Mouse (Mus musculus): ENCODE data around the gene Cd44. TPM values are rescaled to one million over a fixed set of nuclear protein-coding genes. Genes with fewer than 3 reads are reported as not detected.

Gene Cd44
- polyA plus RNA-seq, 1 experiment from 2014 or later: 3.8 TPM

- no peak overlapping the region for H3K4me2 ChIP-seq
- WGBS: 94% methylated on average over 8 of the region's 8 CpGs
- H3K4me3 ChIP-seq: no peak overlapping the region
- no peak overlapping the region for H3K9ac ChIP-seq
- H3K9me3 ChIP-seq: no peaks in the 10 kb centered on the region
- H3K36me3 ChIP-seq: no peaks in the 10 kb centered on the region
- no peaks in the 10 kb centered on the region for H3K27me3 ChIP-seq
- H3K4me1 ChIP-seq (replicated peaks): no peaks in the 10 kb centered on the region
- no peak for ATAC-seq (ENCODE audit: low FRiP score, low read depth)
- H3K27ac ChIP-seq (replicated peaks): no peak overlapping the region
These were observed 36.1 kb downstream of the Cd44 start for GRCm38 (mm10) chr2:102865354-102865752.

GRCm38 (mm10) chr2:102864695-102865353, 36.6 kb downstream of the Cd44 start:
- Histone ChIP-seq H3K9ac (no peak overlapping the region), H3K36me3 (no peaks in the 10 kb centered on the region), H3K4me2 (no peak overlapping the region), H3K27me3 (no peaks in the 10 kb centered on the region), H3K4me3 (no peak overlapping the region), H3K4me1 (replicated peaks) (no peaks in the 10 kb centered on the region), H3K27ac (replicated peaks) (no peak overlapping the region), H3K9me3 (no peaks in the 10 kb centered on the region)
- WGBS: 83% methylated on average over 6 of the region's 6 CpGs
- no peak for ATAC-seq (ENCODE audit: low FRiP score, low read depth)

- H3K4me1 ChIP-seq (replicated peaks): no peaks in the 10 kb centered on the region
- no peaks in the 10 kb centered on the region for H3K9me3 ChIP-seq
- no peak overlapping the region for H3K4me2 ChIP-seq
- no peak overlapping the region for H3K9ac ChIP-seq
- no peak overlapping the region for H3K27ac ChIP-seq (replicated peaks)
- no peak overlapping the region for H3K4me3 ChIP-seq
- ATAC-seq (ENCODE audit: low FRiP score, low read depth): no peak
- no peaks in the 10 kb centered on the region for H3K36me3 ChIP-seq
- H3K27me3 ChIP-seq: no peaks in the 10 kb centered on the region
- 74% methylated on average over 4 of the region's 4 CpGs for WGBS
These were observed 37.4 kb downstream of the Cd44 start for GRCm38 (mm10) chr2:102864036-102864435.

- H3K9me3 ChIP-seq: no peaks in the 10 kb centered on the region
- no peak for ATAC-seq (ENCODE audit: low FRiP score, low read depth)
- no peaks in the 10 kb centered on the region for H3K36me3 ChIP-seq
- no peaks in the 10 kb centered on the region for H3K4me1 ChIP-seq (replicated peaks)
- no peaks in the 10 kb centered on the region for H3K27me3 ChIP-seq
- H3K9ac ChIP-seq: no peak overlapping the region
- no peak overlapping the region for H3K27ac ChIP-seq (replicated peaks)
- H3K4me2 ChIP-seq: no peak overlapping the region
- WGBS: 90% methylated on average over 2 of the region's 2 CpGs
- H3K4me3 ChIP-seq: no peak overlapping the region
These were observed 37.9 kb downstream of the Cd44 start for GRCm38 (mm10) chr2:102863583-102863982.

- H3K36me3 ChIP-seq: no peaks in the 10 kb centered on the region
- WGBS: 78% methylated on average over 7 of the region's 7 CpGs
- H3K27me3 ChIP-seq: no peaks in the 10 kb centered on the region
- H3K27ac ChIP-seq (replicated peaks): no peak overlapping the region
- no peak overlapping the region for H3K4me3 ChIP-seq
- no peaks in the 10 kb centered on the region for H3K9me3 ChIP-seq
- H3K9ac ChIP-seq: no peak overlapping the region
- no peaks in the 10 kb centered on the region for H3K4me1 ChIP-seq (replicated peaks)
- no peak overlapping the region for H3K4me2 ChIP-seq
- no peak for ATAC-seq (ENCODE audit: low FRiP score, low read depth)
These were observed 38.8 kb downstream of the Cd44 start for GRCm38 (mm10) chr2:102862706-102863105.

DNA sequence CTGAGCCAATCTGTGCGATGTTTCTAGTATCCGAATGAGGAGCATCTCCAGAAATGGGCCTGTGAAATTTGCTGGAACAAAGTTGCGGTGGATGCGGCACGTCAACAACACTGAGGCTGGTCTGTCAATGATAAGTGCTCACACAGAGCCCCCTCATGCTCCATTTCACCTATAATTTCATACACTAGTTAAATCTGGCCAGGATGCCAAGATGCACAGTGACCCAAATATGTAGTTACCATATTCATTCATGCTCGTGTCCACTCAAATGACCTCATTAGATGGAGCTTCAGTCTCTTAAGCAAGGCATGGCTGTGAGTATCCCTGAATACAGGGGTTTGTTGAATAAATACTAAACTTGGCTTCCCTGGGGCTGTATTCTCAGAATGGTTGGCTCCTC, 43.2 kb downstream of the Cd44 start:
- WGBS: 92% methylated on average over 6 of the region's 6 CpGs
- ATAC-seq (ENCODE audit: low FRiP score, low read depth): no peak

GRCm38 (mm10) chr2:102853297-102853696, 48.2 kb downstream of the Cd44 start:
- H3K9ac ChIP-seq: no peak overlapping the region
- 98% methylated on average over 3 of the region's 3 CpGs for WGBS
- H3K27ac ChIP-seq (replicated peaks): no peak overlapping the region
- H3K36me3 ChIP-seq: no peaks in the 10 kb centered on the region
- H3K4me3 ChIP-seq: no peak overlapping the region
- H3K4me1 ChIP-seq (replicated peaks): no peaks in the 10 kb centered on the region
- no peak overlapping the region for H3K4me2 ChIP-seq
- H3K27me3 ChIP-seq: no peaks in the 10 kb centered on the region
- ATAC-seq (ENCODE audit: low FRiP score, low read depth): no peak
- no peaks in the 10 kb centered on the region for H3K9me3 ChIP-seq

More for the DNA sequence above, 43.2 kb downstream of the Cd44 start:
- no peak overlapping the region for H3K9ac ChIP-seq
- H3K9me3 ChIP-seq: no peaks in the 10 kb centered on the region
- no peak overlapping the region for H3K27ac ChIP-seq (replicated peaks)
- H3K4me2 ChIP-seq: no peak overlapping the region
- H3K36me3 ChIP-seq: no peaks in the 10 kb centered on the region
- no peaks in the 10 kb centered on the region for H3K27me3 ChIP-seq
- no peak overlapping the region for H3K4me3 ChIP-seq
- no peaks in the 10 kb centered on the region for H3K4me1 ChIP-seq (replicated peaks)

DNA sequence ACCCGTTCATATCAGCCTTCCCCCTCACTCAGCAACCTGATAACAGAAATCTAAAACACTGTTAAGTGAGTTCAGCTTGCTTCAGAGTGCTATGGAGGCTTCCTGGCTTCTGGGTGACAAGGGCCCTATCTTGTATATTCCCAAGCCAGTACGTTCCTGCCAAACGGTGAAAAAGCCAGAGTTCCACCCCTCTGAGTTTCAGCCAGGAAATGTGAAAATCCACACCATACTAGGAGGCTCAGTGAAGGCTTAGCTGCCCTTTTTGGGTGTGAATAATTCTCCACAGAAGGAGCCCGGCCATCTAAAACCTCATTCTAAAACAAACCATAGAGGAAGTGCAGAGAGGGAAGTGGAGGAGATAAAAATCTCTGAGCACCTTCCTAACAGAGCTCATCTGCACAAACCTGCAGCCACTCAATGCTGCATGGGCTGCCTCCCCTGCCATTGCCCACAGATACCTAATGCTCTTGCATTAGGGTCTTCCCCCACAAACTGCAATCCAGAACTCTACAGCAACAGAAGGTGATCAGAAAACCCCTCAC, 49.5 kb downstream of the Cd44 start:
- no peak overlapping the region for H3K4me3 ChIP-seq
- H3K4me2 ChIP-seq: no peak overlapping the region
- no peak overlapping the region for H3K27ac ChIP-seq (replicated peaks)
- H3K27me3 ChIP-seq: no peaks in the 10 kb centered on the region
- H3K36me3 ChIP-seq: no peaks in the 10 kb centered on the region
- H3K9ac ChIP-seq: no peak overlapping the region
- WGBS: 88% methylated on average over 4 of the region's 4 CpGs
- H3K9me3 ChIP-seq: no peaks in the 10 kb centered on the region
- no peak for ATAC-seq (ENCODE audit: low FRiP score, low read depth)
- no peaks in the 10 kb centered on the region for H3K4me1 ChIP-seq (replicated peaks)

GRCm38 (mm10) chr2:102850026-102850425, 51.4 kb downstream of the Cd44 start:
- Histone ChIP-seq H3K9ac (no peak overlapping the region), H3K4me2 (no peak overlapping the region), H3K4me3 (no peak overlapping the region), H3K27ac (replicated peaks) (no peak overlapping the region), H3K4me1 (replicated peaks) (no peaks in the 10 kb centered on the region), H3K36me3 (no peaks in the 10 kb centered on the region), H3K27me3 (no peaks in the 10 kb centered on the region), H3K9me3 (no peaks in the 10 kb centered on the region)
- ATAC-seq (ENCODE audit: low FRiP score, low read depth): no peak

DNA sequence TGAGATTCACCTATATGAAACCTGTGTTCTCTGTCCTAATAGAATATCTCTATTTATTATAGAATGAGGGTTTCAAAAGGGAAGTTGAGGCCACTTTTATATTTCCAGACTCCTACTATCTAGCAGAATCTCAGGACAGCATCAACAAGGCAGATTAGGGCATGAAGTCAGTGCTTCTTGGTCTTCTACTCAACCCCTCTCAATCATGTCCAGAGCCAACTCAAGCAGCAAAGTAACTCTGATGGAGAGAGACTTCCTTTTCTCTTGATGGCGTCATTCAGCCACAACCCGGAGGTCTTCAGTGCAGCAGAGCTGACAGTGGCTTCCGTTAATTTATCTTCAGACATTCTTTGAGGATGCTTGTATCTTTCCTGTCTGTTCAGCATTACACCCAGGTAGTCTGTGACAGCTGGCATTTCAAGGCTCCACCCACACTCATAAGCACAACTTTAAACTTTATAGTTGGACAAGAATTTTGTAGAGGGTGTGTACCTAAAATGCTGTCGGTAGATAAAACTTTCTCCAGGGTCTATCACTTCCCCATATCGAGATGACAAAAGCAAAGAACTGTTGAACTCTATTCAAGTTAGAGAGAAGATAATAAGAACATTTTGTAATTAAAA, 52.5 kb downstream of the Cd44 start:
- 93% methylated on average over 5 of the region's 5 CpGs for WGBS
- Histone ChIP-seq H3K9me3 (no peaks in the 10 kb centered on the region), H3K4me2 (no peak overlapping the region), H3K4me3 (no peak overlapping the region), H3K4me1 (replicated peaks) (no peaks in the 10 kb centered on the region), H3K9ac (no peak overlapping the region), H3K27ac (replicated peaks) (no peak overlapping the region), H3K36me3 (no peaks in the 10 kb centered on the region), H3K27me3 (no peaks in the 10 kb centered on the region)
- ATAC-seq (ENCODE audit: low FRiP score, low read depth): no peak

GRCm38 (mm10) chr2:102841231-102841630, 60.2 kb downstream of the Cd44 start:
- no peak overlapping the region for H3K9ac ChIP-seq
- no peaks in the 10 kb centered on the region for H3K9me3 ChIP-seq
- no peak overlapping the region for H3K27ac ChIP-seq (replicated peaks)
- H3K27me3 ChIP-seq: no peaks in the 10 kb centered on the region
- H3K36me3 ChIP-seq: no peaks in the 10 kb centered on the region
- no peak overlapping the region for H3K4me2 ChIP-seq
- H3K4me1 ChIP-seq (replicated peaks): no peaks in the 10 kb centered on the region
- no peak overlapping the region for H3K4me3 ChIP-seq
- ATAC-seq (ENCODE audit: low FRiP score, low read depth): no peak

DNA sequence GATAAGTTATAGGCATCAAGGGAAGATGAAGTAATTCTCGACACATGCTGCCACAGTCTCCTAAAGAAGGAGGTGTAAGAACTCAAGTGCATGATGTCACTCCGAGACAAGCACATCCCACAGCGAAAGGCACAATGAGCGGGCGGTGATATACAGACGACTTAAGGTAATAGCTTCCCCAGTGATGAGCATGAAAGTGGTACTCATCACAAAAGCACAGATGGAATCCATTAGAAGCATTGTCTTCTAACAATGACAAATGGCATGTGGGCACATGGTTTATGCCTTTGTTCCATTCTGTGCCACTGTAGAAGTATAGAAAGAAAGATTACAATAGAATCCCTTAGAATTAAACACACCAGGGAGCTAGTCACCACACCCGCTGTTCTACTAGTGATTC, 63.3 kb downstream of the Cd44 start:
- no peak overlapping the region for H3K4me2 ChIP-seq
- WGBS: 50% methylated on average over 7 of the region's 7 CpGs
- no peaks in the 10 kb centered on the region for H3K36me3 ChIP-seq
- ATAC-seq (ENCODE audit: low FRiP score, low read depth): peak; percentile 63; the same call in 1 of the 2 replicates
- no peak overlapping the region for H3K27ac ChIP-seq (replicated peaks)
- no peaks in the 10 kb centered on the region for H3K9me3 ChIP-seq
- H3K4me3 ChIP-seq: no peak overlapping the region
- no peak overlapping the region for H3K9ac ChIP-seq
- H3K27me3 ChIP-seq: no peaks in the 10 kb centered on the region
- H3K4me1 ChIP-seq (replicated peaks): no peaks in the 10 kb centered on the region

DNA sequence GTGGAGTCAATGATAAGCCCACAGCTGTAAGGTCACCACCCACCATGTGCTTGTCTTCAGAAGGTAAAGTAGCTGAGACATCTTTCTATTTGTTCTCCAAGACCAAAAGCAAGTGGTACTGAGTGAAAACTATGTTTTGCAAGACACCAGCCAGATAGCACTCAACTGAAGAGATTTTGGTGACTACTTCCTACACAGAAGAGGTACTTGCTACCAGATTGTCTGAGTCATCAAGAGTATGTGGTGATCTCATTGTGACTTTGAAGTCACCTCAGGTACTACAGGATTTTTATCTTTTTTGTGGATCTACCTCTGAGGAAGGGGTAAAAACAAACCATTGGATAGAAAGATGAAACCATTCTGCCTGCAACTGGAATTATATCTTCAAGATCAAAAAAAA, 69.9 kb downstream of the Cd44 start:
- Histone ChIP-seq H3K4me2 (no peak overlapping the region), H3K27ac (replicated peaks) (no peak overlapping the region), H3K4me1 (replicated peaks) (no peaks in the 10 kb centered on the region), H3K9ac (no peak overlapping the region), H3K9me3 (no peaks in the 10 kb centered on the region), H3K4me3 (no peak overlapping the region), H3K27me3 (no peaks in the 10 kb centered on the region), H3K36me3 (no peaks in the 10 kb centered on the region)
- no peak for ATAC-seq (ENCODE audit: low FRiP score, low read depth)

Data from hindbrain, embryonic 15.5 days (tissue).